Mouse (Mus musculus) heart, postnatal 0 days (tissue): ENCODE data around the gene Rtp4.

Experiments
- CTCF ChIP-seq: IDR thresholded peaks from 2 replicates; pipeline ENCODE4 v1.5.1; 2016; ENCODE audit warnings: antibody characterized with exemption, control low read depth, low read depth
- EP300 ChIP-seq: IDR thresholded peaks from 2 replicates; pipeline ENCODE4 v1.6.1; 2016; ENCODE audit warnings: antibody characterized with exemption, low read depth

GRCm38 (mm10) chr16:23502478-23502877 is 17.6 kb upstream of the Rtp4 start:
- TF ChIP-seq CTCF = no peak
- TF ChIP-seq EP300 = no peak
